Mouse (Mus musculus) stomach, postnatal 0 days (tissue): ENCODE measurements around the gene Trpd52l3.

ENCODE experiments used
- CTCF ChIP-seq: IDR thresholded peaks from 2 replicates; pipeline ENCODE4 v1.5.1; 2016; ENCODE audit warnings: antibody characterized with exemption, low read depth, mild to moderate bottlenecking, moderate library complexity
- EP300 ChIP-seq: optimal IDR thresholded peaks from 2 replicates; pipeline ENCODE3; 2016; ENCODE audit warnings: antibody characterized with exemption

- TF ChIP-seq CTCF (no peak), EP300 (no peak)
Observed at GRCm38 (mm10) chr19:29961842-29962241, 41.7 kb upstream of the Trpd52l3 start.
